Comparison of ENCODE assay signal across 11 mouse cellular contexts in the genomic region with DNA sequence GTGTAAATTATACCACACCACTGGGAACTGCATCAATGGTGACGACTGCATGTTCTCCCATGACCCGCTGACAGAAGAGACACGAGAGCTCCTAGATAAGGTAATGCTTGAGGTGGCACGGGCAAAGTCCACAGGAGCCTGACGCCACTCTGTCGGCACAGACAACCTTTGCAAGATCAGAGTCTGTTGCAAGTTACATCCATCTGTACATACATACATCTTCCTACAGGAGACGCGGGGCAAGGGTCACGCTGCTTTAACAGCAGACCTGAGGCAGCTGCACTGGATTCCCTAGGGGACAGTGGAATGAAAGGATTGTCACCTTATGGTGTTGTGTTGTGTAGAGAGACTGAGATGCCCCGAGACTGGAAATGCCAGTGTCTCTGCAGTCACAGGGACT. TPM values are rescaled to one million over a fixed set of nuclear protein-coding genes. Genes with fewer than 3 reads are reported as not detected.
DNase-seq lines count a peak whose midpoint lies in the region; ATAC-seq and TF ChIP-seq lines count a peak whose summit lies in the region.
"Had no signal": no experiment of that assay in that cellular context is flagged by ENCODE, and none has a peak within 500 bp of the region (broad histone marks: within the 10 kb centered on the region; RNA-seq: fewer than 3 reads in every experiment).

No protein-coding gene starts in this region.

- 83% methylated on average over 10 of the region's 10 CpGs for WGBS in kidney, postnatal 0 days
- 88% methylated on average over 10 of the region's 10 CpGs for WGBS in kidney, embryonic 14.5 days
- 94% methylated on average over 10 of the region's 10 CpGs for WGBS in midbrain, embryonic 13.5 days
- 94% methylated on average over 10 of the region's 10 CpGs for WGBS in midbrain, embryonic 16.5 days
- WGBS in intestine, embryonic 15.5 days = 72% methylated on average over 10 of the region's 10 CpGs
- WGBS in midbrain, embryonic 15.5 days = 92% methylated on average over 10 of the region's 10 CpGs

- peak; percentile 14; the same call in 1 of the 2 replicates for ATAC-seq in kidney, postnatal 0 days (replicated peaks; ENCODE audit: low FRiP score, low read depth)
- ATAC-seq in kidney, embryonic 14.5 days (ENCODE audit: low FRiP score, low TSS enrichment) = no peak
- ATAC-seq in midbrain, embryonic 13.5 days = peak; percentile 35; the same call in 1 of the 2 replicates
- no peak for ATAC-seq in midbrain, embryonic 16.5 days
- ATAC-seq in intestine, embryonic 15.5 days = peak; percentile 66
- 0 out of 2 replicates have a peak, but pooled peaks have one; percentile 27 for ATAC-seq in midbrain, embryonic 15.5 days (replicated peaks)
- no peak for ATAC-seq in CD4-positive, CD25-positive, alpha-beta regulatory T cell, adult 4 months

- no peaks in the 10 kb centered on the region for H3K27me3 ChIP-seq in kidney, postnatal 0 days (ENCODE audit: insufficient read depth, low read length)
- H3K27me3 ChIP-seq in kidney, embryonic 14.5 days (ENCODE audit: control insufficient read depth, insufficient read depth, low read length) = no peaks in the 10 kb centered on the region
- H3K27me3 ChIP-seq in midbrain, embryonic 13.5 days = no peaks in the 10 kb centered on the region
- H3K27me3 ChIP-seq in midbrain, embryonic 16.5 days (ENCODE audit: control insufficient read depth, insufficient read depth, low read depth, low read length) = no peaks in the 10 kb centered on the region
- no peaks in the 10 kb centered on the region for H3K27me3 ChIP-seq in intestine, embryonic 15.5 days (replicated peaks)
- H3K27me3 ChIP-seq in midbrain, embryonic 15.5 days (replicated peaks) = no peaks in the 10 kb centered on the region
- H3K27me3 ChIP-seq: heart, embryonic 15.5 days; limb, embryonic 13.5 days had no signal

- H3K9me3 ChIP-seq in kidney, postnatal 0 days (replicated peaks; ENCODE audit: low read length) = no peaks in the 10 kb centered on the region
- H3K9me3 ChIP-seq in kidney, embryonic 14.5 days (ENCODE audit: control insufficient read depth, low read length) = no peaks in the 10 kb centered on the region
- H3K9me3 ChIP-seq in midbrain, embryonic 13.5 days = no peaks in the 10 kb centered on the region
- no peaks in the 10 kb centered on the region for H3K9me3 ChIP-seq in midbrain, embryonic 16.5 days (replicated peaks; ENCODE audit: control insufficient read depth, low read length, poor library complexity, severe bottlenecking)
- no peaks in the 10 kb centered on the region for H3K9me3 ChIP-seq in intestine, embryonic 15.5 days
- no peaks in the 10 kb centered on the region for H3K9me3 ChIP-seq in midbrain, embryonic 15.5 days
- H3K9me3 ChIP-seq: heart, embryonic 15.5 days; limb, embryonic 13.5 days had no signal

- TF ChIP-seq CTCF in kidney, postnatal 0 days (IDR thresholded peaks at IDR 0.05; ENCODE audit: low read depth) = no peak

- no peak overlapping the region for H3K4me3 ChIP-seq in kidney, postnatal 0 days (replicated peaks; ENCODE audit: low read depth, low read length)
- no peak overlapping the region for H3K4me3 ChIP-seq in kidney, embryonic 14.5 days (ENCODE audit: low read length)
- no peak overlapping the region for H3K4me3 ChIP-seq in midbrain, embryonic 13.5 days (replicated peaks)
- H3K4me3 ChIP-seq in midbrain, embryonic 16.5 days (ENCODE audit: low read depth, low read length) = no peak overlapping the region
- no peak overlapping the region for H3K4me3 ChIP-seq in intestine, embryonic 15.5 days (replicated peaks)
- H3K4me3 ChIP-seq in midbrain, embryonic 15.5 days = no peak overlapping the region
- H3K4me3 ChIP-seq: gastrocnemius, adult 2 months; heart, embryonic 15.5 days; limb, embryonic 13.5 days had no signal

- H3K27ac ChIP-seq in kidney, postnatal 0 days = no peak overlapping the region
- H3K27ac ChIP-seq in kidney, embryonic 14.5 days (ENCODE audit: low read depth, low read length) = no peak overlapping the region
- no peak overlapping the region for H3K27ac ChIP-seq in midbrain, embryonic 13.5 days
- no peak overlapping the region for H3K27ac ChIP-seq in midbrain, embryonic 16.5 days (ENCODE audit: low read length)
- H3K27ac ChIP-seq in intestine, embryonic 15.5 days = 0 out of 2 replicates have a peak overlapping the region, but pooled peaks have one; percentile 27
- no peak overlapping the region for H3K27ac ChIP-seq in midbrain, embryonic 15.5 days
- H3K27ac ChIP-seq: gastrocnemius, adult 2 months; heart, embryonic 15.5 days; limb, embryonic 13.5 days had no signal

- H3K4me1 ChIP-seq in kidney, postnatal 0 days (replicated peaks; ENCODE audit: insufficient read depth, low read length) = no peaks in the 10 kb centered on the region
- no peaks in the 10 kb centered on the region for H3K4me1 ChIP-seq in kidney, embryonic 14.5 days (ENCODE audit: control insufficient read depth, insufficient read depth, low read length)
- no peaks in the 10 kb centered on the region for H3K4me1 ChIP-seq in midbrain, embryonic 13.5 days (replicated peaks)
- no peaks in the 10 kb centered on the region for H3K4me1 ChIP-seq in midbrain, embryonic 16.5 days (ENCODE audit: control insufficient read depth, insufficient read depth, low read length)
- 0 out of 2 replicates have a peak, but pooled peaks cover 6% of the 10 kb centered on the region for H3K4me1 ChIP-seq in intestine, embryonic 15.5 days (replicated peaks)
- no peaks in the 10 kb centered on the region for H3K4me1 ChIP-seq in midbrain, embryonic 15.5 days
- H3K4me1 ChIP-seq: heart, embryonic 15.5 days; limb, embryonic 13.5 days had no signal

- H3K36me3 ChIP-seq in kidney, postnatal 0 days (ENCODE audit: insufficient read depth, low read length) = peaks cover 81% of the 10 kb centered on the region
- peaks cover 98% of the 10 kb centered on the region for H3K36me3 ChIP-seq in kidney, embryonic 14.5 days (ENCODE audit: control insufficient read depth, insufficient read depth, low read length)
- H3K36me3 ChIP-seq in midbrain, embryonic 13.5 days = peaks cover 98% of the 10 kb centered on the region
- H3K36me3 ChIP-seq in midbrain, embryonic 16.5 days (ENCODE audit: control insufficient read depth, insufficient read depth, low read length) = peaks cover 68% of the 10 kb centered on the region
- H3K36me3 ChIP-seq in intestine, embryonic 15.5 days = peaks cover 60% of the 10 kb centered on the region
- peaks cover 75% of the 10 kb centered on the region for H3K36me3 ChIP-seq in midbrain, embryonic 15.5 days (replicated peaks)

- H3K4me2 ChIP-seq in kidney, postnatal 0 days (ENCODE audit: low read length) = no peak overlapping the region
- H3K4me2 ChIP-seq in kidney, embryonic 14.5 days (replicated peaks; ENCODE audit: low read depth, low read length) = no peak overlapping the region
- no peak overlapping the region for H3K4me2 ChIP-seq in midbrain, embryonic 13.5 days (replicated peaks)
- H3K4me2 ChIP-seq in midbrain, embryonic 16.5 days (ENCODE audit: low read length) = no peak overlapping the region
- H3K4me2 ChIP-seq in intestine, embryonic 15.5 days (replicated peaks) = no peak overlapping the region
- no peak overlapping the region for H3K4me2 ChIP-seq in midbrain, embryonic 15.5 days
- H3K4me2 ChIP-seq: heart, embryonic 15.5 days; limb, embryonic 13.5 days had no signal

- DNase-seq in kidney, postnatal 0 days (ENCODE audit: low spot score) = no peak
- no peak for DNase-seq in layer of hippocampus, adult 9-11 months

- no peak overlapping the region for H3K9ac ChIP-seq in kidney, postnatal 0 days (ENCODE audit: low read depth, low read length)
- no peak overlapping the region for H3K9ac ChIP-seq in kidney, embryonic 14.5 days (ENCODE audit: low read depth, low read length)
- H3K9ac ChIP-seq in midbrain, embryonic 13.5 days (replicated peaks) = no peak overlapping the region
- no peak overlapping the region for H3K9ac ChIP-seq in midbrain, embryonic 16.5 days (ENCODE audit: low read depth, low read length)
- no peak overlapping the region for H3K9ac ChIP-seq in intestine, embryonic 15.5 days
- no peak overlapping the region for H3K9ac ChIP-seq in midbrain, embryonic 15.5 days
- H3K9ac ChIP-seq: heart, embryonic 15.5 days; limb, embryonic 13.5 days had no signal

RNA-seq across cellular contexts. Expression of gene Zc3h4, which starts 25.0 kb away (rescaled TPM):
- 9.6 and 10.4 TPM in 2 replicates for polyA plus RNA-seq in kidney, postnatal 0 days (2015; fragmentation: Nextera tagmentation; extraction: Ambion mirVana)
- polyA plus RNA-seq in kidney, embryonic 14.5 days (2014; fragmentation: Nextera tagmentation; extraction: Ambion mirVana) = 16.7 and 23.6 TPM in 2 replicates
- 18.2 and 22.1 TPM in 2 replicates for polyA plus RNA-seq in midbrain, embryonic 13.5 days (2015; fragmentation: Nextera tagmentation; extraction: Ambion mirVana)
- 14.2 TPM in 2 replicates for polyA plus RNA-seq in midbrain, embryonic 16.5 days (2015; fragmentation: Nextera tagmentation; extraction: Ambion mirVana)
- polyA plus RNA-seq in intestine, embryonic 15.5 days (2015; fragmentation: Nextera tagmentation; extraction: Ambion mirVana) = 13.8 and 14.4 TPM in 2 replicates
- polyA plus RNA-seq in midbrain, embryonic 15.5 days (2015; fragmentation: Nextera tagmentation; extraction: Ambion mirVana) = 20.0 and 22.1 TPM in 2 replicates
- 10 to 100 TPM; 13.5 to 18.0 TPM for polyA plus RNA-seq in CD4-positive, CD25-positive, alpha-beta regulatory T cell, adult 4 months (2017; shearing (Covaris generic))

RNA-seq across cellular contexts. Expression of gene Tmem160, which starts 26.9 kb away (rescaled TPM):
- 74.2 and 81.9 TPM in 2 replicates for polyA plus RNA-seq in kidney, postnatal 0 days (2015; fragmentation: Nextera tagmentation; extraction: Ambion mirVana)
- 56.0 TPM in 2 replicates for polyA plus RNA-seq in kidney, embryonic 14.5 days (2014; fragmentation: Nextera tagmentation; extraction: Ambion mirVana)
- 48.1 and 59.4 TPM in 2 replicates for polyA plus RNA-seq in midbrain, embryonic 13.5 days (2015; fragmentation: Nextera tagmentation; extraction: Ambion mirVana)
- polyA plus RNA-seq in midbrain, embryonic 16.5 days (2015; fragmentation: Nextera tagmentation; extraction: Ambion mirVana) = 66.9 and 75.6 TPM in 2 replicates
- 48.9 and 54.8 TPM in 2 replicates for polyA plus RNA-seq in intestine, embryonic 15.5 days (2015; fragmentation: Nextera tagmentation; extraction: Ambion mirVana)
- polyA plus RNA-seq in midbrain, embryonic 15.5 days (2015; fragmentation: Nextera tagmentation; extraction: Ambion mirVana) = 63.6 and 74.4 TPM in 2 replicates
- 1 to 10 TPM; 2.5 to 4.9 TPM for polyA plus RNA-seq in CD4-positive, CD25-positive, alpha-beta regulatory T cell, adult 4 months (2017; shearing (Covaris generic))

RNA-seq across cellular contexts. Expression of gene Sae1, which starts 38.1 kb away (rescaled TPM):
- 184 and 212 TPM in 2 replicates for polyA plus RNA-seq in kidney, postnatal 0 days (2015; fragmentation: Nextera tagmentation; extraction: Ambion mirVana)
- polyA plus RNA-seq in kidney, embryonic 14.5 days (2014; fragmentation: Nextera tagmentation; extraction: Ambion mirVana) = 241 and 323 TPM in 2 replicates
- 267 and 272 TPM in 2 replicates for polyA plus RNA-seq in midbrain, embryonic 13.5 days (2015; fragmentation: Nextera tagmentation; extraction: Ambion mirVana)
- polyA plus RNA-seq in midbrain, embryonic 16.5 days (2015; fragmentation: Nextera tagmentation; extraction: Ambion mirVana) = 239 and 255 TPM in 2 replicates
- polyA plus RNA-seq in intestine, embryonic 15.5 days (2015; fragmentation: Nextera tagmentation; extraction: Ambion mirVana) = 270 and 284 TPM in 2 replicates
- polyA plus RNA-seq in midbrain, embryonic 15.5 days (2015; fragmentation: Nextera tagmentation; extraction: Ambion mirVana) = 243 and 256 TPM in 2 replicates
- polyA plus RNA-seq in CD4-positive, CD25-positive, alpha-beta regulatory T cell, adult 4 months (2017; shearing (Covaris generic)) = 10 to 100 TPM; 69.0 to 85.6 TPM

RNA-seq across cellular contexts. Expression of gene Npas1, which starts 51.8 kb away (rescaled TPM):
- 0.33 TPM in 2 replicates for polyA plus RNA-seq in kidney, postnatal 0 days (2015; fragmentation: Nextera tagmentation; extraction: Ambion mirVana)
- polyA plus RNA-seq in kidney, embryonic 14.5 days (2014; fragmentation: Nextera tagmentation; extraction: Ambion mirVana) = 0.13 TPM in 1 of 2 replicates, not detected in the other
- polyA plus RNA-seq in midbrain, embryonic 13.5 days (2015; fragmentation: Nextera tagmentation; extraction: Ambion mirVana) = 2.3 and 3.3 TPM in 2 replicates
- polyA plus RNA-seq in midbrain, embryonic 16.5 days (2015; fragmentation: Nextera tagmentation; extraction: Ambion mirVana) = 4.2 and 6.4 TPM in 2 replicates
- 0.25 and 0.38 TPM in 2 replicates for polyA plus RNA-seq in intestine, embryonic 15.5 days (2015; fragmentation: Nextera tagmentation; extraction: Ambion mirVana)
- 5.8 and 7.2 TPM in 2 replicates for polyA plus RNA-seq in midbrain, embryonic 15.5 days (2015; fragmentation: Nextera tagmentation; extraction: Ambion mirVana)
- not detected for polyA plus RNA-seq in CD4-positive, CD25-positive, alpha-beta regulatory T cell, adult 4 months (2017; shearing (Covaris generic))

Comparison
In these comparisons a context has a peak if more than half of its experiments do, and no peak if none do; other contexts are left out.
1. ATAC-seq: peak in kidney, postnatal 0 days (single experiment), midbrain, embryonic 13.5 days (single experiment), intestine, embryonic 15.5 days (single experiment) and midbrain, embryonic 15.5 days (single experiment); none in kidney, embryonic 14.5 days (single experiment), midbrain, embryonic 16.5 days (single experiment) and CD4-positive, CD25-positive, alpha-beta regulatory T cell, adult 4 months (single experiment).